Mouse (Mus musculus) thymus, adult 2 months (tissue): Measurements from ENCODE around the gene Dqx1. TPM values are rescaled to one million over a fixed set of nuclear protein-coding genes. Genes with fewer than 3 reads are reported as not detected.

Experiments used
- DNase-seq: peaks from one replicate; pipeline ENCODE4 v3.0.0; 2021
- H3K27ac ChIP-seq: fragments of 200-500 bp; 2 replicates; pipeline ENCODE4 v1.5.1; 2012; ENCODE audit warnings: low read length, control low read depth; ENCODE audit not compliant: control insufficient read depth, insufficient read depth
- H3K27me3 ChIP-seq: fragments of 200-500 bp; 2 replicates; pipeline ENCODE4 v1.6.1; 2012; ENCODE audit warnings: mild to moderate bottlenecking, low read length, moderate library complexity, mixed read lengths; ENCODE audit not compliant: control insufficient read depth, insufficient read depth
- H3K36me3 ChIP-seq: fragments of 200-500 bp; 2 replicates; pipeline ENCODE4 v1.6.1; 2012; ENCODE audit warnings: mild to moderate bottlenecking, low read length, moderate library complexity; ENCODE audit not compliant: control insufficient read depth, insufficient read depth
- H3K4me1 ChIP-seq: fragments of 200-500 bp; replicated peaks from 2 replicates; pipeline ENCODE4 v1.6.1; 2012; ENCODE audit warnings: low read length; ENCODE audit not compliant: control insufficient read depth, insufficient read depth
- H3K4me3 ChIP-seq: fragments of 200-500 bp; 2 replicates; pipeline ENCODE4 v1.5.1; 2012; ENCODE audit warnings: mild to moderate bottlenecking, low read length, control low read depth, moderate library complexity; ENCODE audit not compliant: control insufficient read depth, insufficient read depth
- CTCF ChIP-seq: fragments of 200-500 bp; IDR thresholded peaks from 2 replicates; pipeline ENCODE4 v1.5.1; 2012; ENCODE audit warnings: mild to moderate bottlenecking, control low read depth, low read length, moderate library complexity, borderline replicate concordance; ENCODE audit not compliant: control insufficient read depth, poor library complexity, insufficient read depth; ENCODE audit errors: extremely low read depth
- POLR2A ChIP-seq: fragments of 200-500 bp; IDR thresholded peaks from 2 replicates; pipeline ENCODE4 v1.6.1; 2012; ENCODE audit warnings: mild to moderate bottlenecking, low read length, control low read depth, moderate library complexity; ENCODE audit not compliant: control insufficient read depth, poor library complexity, insufficient read depth; ENCODE audit errors: extremely low read depth
- WGBS: fragments of 180-500 bp; shearing (Covaris S2); methylation state at CpG from one replicate; pipeline ENCODE4 v1.1.7; 2018; 5-methylcytosine and 5-hydroxymethylcytosine counted together
- polyA plus RNA-seq: library from polyadenylated mRNA; depleted of rRNA; stranded (reverse); fragments of >200 nt; gene quantifications from 2 replicates; pipeline ENCODE4 v1.2.3, GENCODE M21; 2012; rRNA removed

The Dqx1 gene
- polyA plus RNA-seq, 1 experiment, result 4.4 TPM

- TF ChIP-seq POLR2A, result no peak
- TF ChIP-seq CTCF, result no peak
- no peak overlapping the region for H3K27ac ChIP-seq
- no peaks in the 10 kb centered on the region for H3K36me3 ChIP-seq
- H3K27me3 ChIP-seq, result no peaks in the 10 kb centered on the region
- DNase-seq, result no peak
- no peak overlapping the region for H3K4me3 ChIP-seq
- H3K4me1 ChIP-seq, result peaks cover 18% of the 10 kb centered on the region
- WGBS, result 92% methylated on average over 4 of the region's 4 CpGs
These were observed 54.0 kb downstream of the Dqx1 start for GRCm38 (mm10) chr6:83111510-83112136.

GRCm38 (mm10) chr6:83115011-83115671 lies 57.5 kb downstream of the Dqx1 start, which contains the start of gene Mogs:
Gene Mogs, plus strand, starts transcription at chr6:83115496.
- TF ChIP-seq CTCF (peak; percentile 34; the same call in 1 of the 2 replicates), POLR2A (peak; percentile 97)
- under 1% methylated on average over 56 of the region's 58 CpGs for WGBS

GRCm38 (mm10) chr6:83115682-83116372 lies 58.2 kb downstream of the Dqx1 start:
- TF ChIP-seq POLR2A (no peak), CTCF (no peak)
- Histone ChIP-seq H3K36me3 (no peaks in the 10 kb centered on the region), H3K4me3 (peak overlapping the region; percentile 84), H3K4me1 (peaks cover 27% of the 10 kb centered on the region), H3K27ac (no peak overlapping the region), H3K27me3 (no peaks in the 10 kb centered on the region)
- DNase-seq, result peak; percentile 42
- 2% methylated on average over 45 of the region's 48 CpGs for WGBS

More at GRCm38 (mm10) chr6:83115011-83115671, 57.5 kb downstream of the Dqx1 start, which contains the start of gene Mogs:
- Histone ChIP-seq H3K27me3 (no peaks in the 10 kb centered on the region), H3K4me1 (peaks cover 22% of the 10 kb centered on the region), H3K4me3 (peak within 1 kb of the TSS; percentile 84), H3K36me3 (no peaks in the 10 kb centered on the region), H3K27ac (peak within 1 kb of the TSS; percentile 83)
- DNase-seq, result peak; percentile 94

GRCm38 (mm10) chr6:83116373-83117164 lies 58.9 kb downstream of the Dqx1 start:
- Histone ChIP-seq H3K27ac (no peak overlapping the region), H3K4me1 (peaks cover 28% of the 10 kb centered on the region), H3K27me3 (no peaks in the 10 kb centered on the region), H3K36me3 (no peaks in the 10 kb centered on the region), H3K4me3 (no peak overlapping the region)
- no peak for TF ChIP-seq POLR2A
- TF ChIP-seq CTCF, result no peak
- WGBS, result 89% methylated on average over 11 of the region's 11 CpGs
- DNase-seq, result no peak

Other genes with a start within 250 kb of the Dqx1 start
- 3.0 and 3.3 TPM in 2 replicates for gene Sema4f, start 118.1 kb upstream of the Dqx1 start, polyA plus RNA-seq
- gene M1ap, start 110.9 kb upstream of the Dqx1 start, polyA plus RNA-seq, result 0.58 and 1.3 TPM in 2 replicates
- gene Dok1, start 24.4 kb upstream of the Dqx1 start, polyA plus RNA-seq, result 19.9 and 21.9 TPM in 2 replicates
- gene Loxl3, start 23.7 kb upstream of the Dqx1 start, polyA plus RNA-seq, result 2.8 and 3.1 TPM in 2 replicates
- 867 and 886 TPM in 2 replicates for gene Aup1, start 3.3 kb upstream of the Dqx1 start, polyA plus RNA-seq
- gene Htra2, start 2.6 kb upstream of the Dqx1 start, polyA plus RNA-seq, result 64.6 and 66.4 TPM in 2 replicates
- 0.11 and 0.20 TPM in 2 replicates for gene Tlx2, start 12.4 kb downstream of the Dqx1 start, polyA plus RNA-seq
- 24.4 and 25.5 TPM in 2 replicates for gene Pcgf1, start 20.0 kb downstream of the Dqx1 start, polyA plus RNA-seq
- 2.1 and 2.6 TPM in 2 replicates for gene Lbx2, start 28.5 kb downstream of the Dqx1 start, polyA plus RNA-seq
- gene Ccdc142, start 43.8 kb downstream of the Dqx1 start, polyA plus RNA-seq, result 18.9 and 19.6 TPM in 2 replicates
- gene Gm42688, start 43.8 kb downstream of the Dqx1 start, polyA plus RNA-seq, result 10.2 and 11.9 TPM in 2 replicates
- 67.2 and 83.6 TPM in 2 replicates for gene Mrpl53, start 51.2 kb downstream of the Dqx1 start, polyA plus RNA-seq
- gene Mogs, start 57.7 kb downstream of the Dqx1 start, polyA plus RNA-seq, result 142 and 143 TPM in 2 replicates
- 227 and 265 TPM in 2 replicates for gene Wbp1, start 63.7 kb downstream of the Dqx1 start, polyA plus RNA-seq
- gene Ino80b, start 67.6 kb downstream of the Dqx1 start, polyA plus RNA-seq, result 67.2 and 98.6 TPM in 2 replicates
- 40.5 and 41.3 TPM in 2 replicates for gene Rtkn, start 77.6 kb downstream of the Dqx1 start, polyA plus RNA-seq
- gene Wdr54, start 98.6 kb downstream of the Dqx1 start, polyA plus RNA-seq, result 0.80 and 0.89 TPM in 2 replicates
- 0.19 and 0.38 TPM in 2 replicates for gene 1700003E16Rik, start 98.6 kb downstream of the Dqx1 start, polyA plus RNA-seq
- 166 and 167 TPM in 2 replicates for gene Dctn1, start 108.1 kb downstream of the Dqx1 start, polyA plus RNA-seq
- 0.57 and 0.62 TPM in 2 replicates for gene Slc4a5, start 162.0 kb downstream of the Dqx1 start, polyA plus RNA-seq